Mouse (Mus musculus) MEL (cell line): Measurements from ENCODE around the gene Nkiras2.

ENCODE experiments used
- CHD2 ChIP-seq: IDR thresholded peaks from 2 replicates; pipeline ENCODE4 v1.6.1; 2011; ENCODE audit warnings: low read length, improper control_type of control experiment
- CTCF ChIP-seq, 3 experiments: IDR thresholded peaks in 2 of 3; conservative IDR thresholded peaks in 1 of 3; 2 replicates each; pipeline ENCODE4 v1.5.1; 2011 to 2012; ENCODE audit warnings: low read length in 3 of 3, low read depth in 2 of 3, mild to moderate bottlenecking in 2 of 3, improper control_type of control experiment in 1 of 3, inconsistent platforms in 1 of 3, mixed read lengths in 1 of 3, moderate library complexity in 1 of 3; ENCODE audit not compliant: control insufficient read depth in 1 of 3, insufficient read depth in 1 of 3, poor library complexity in 1 of 3, severe bottlenecking in 1 of 3
- ELF1 ChIP-seq: IDR thresholded peaks from 2 replicates; pipeline ENCODE4 v1.6.1; 2014; ENCODE audit warnings: low read depth, mild to moderate bottlenecking, inconsistent platforms, low read length, improper control_type of control experiment, moderate library complexity
- EP300 ChIP-seq, 2 experiments: IDR thresholded peaks; 2 replicates each; pipeline ENCODE4 v1.6.1; 2011; ENCODE audit warnings: improper control_type of control experiment in 2 of 2, low read length in 2 of 2, low read depth in 1 of 2, mild to moderate bottlenecking in 1 of 2
- ETS1 ChIP-seq: IDR thresholded peaks from 2 replicates; pipeline ENCODE4 v1.6.1; 2012; ENCODE audit warnings: low read depth, mild to moderate bottlenecking, inconsistent platforms, low read length, improper control_type of control experiment, moderate library complexity
- MAX ChIP-seq: IDR thresholded peaks from 2 replicates; pipeline ENCODE4 v1.6.1; 2011; ENCODE audit warnings: low read length, improper control_type of control experiment
- MYB ChIP-seq: IDR thresholded peaks from 2 replicates; pipeline ENCODE4 v1.6.1; 2011; ENCODE audit warnings: mild to moderate bottlenecking, low read depth, low read length, improper control_type of control experiment
- MYC ChIP-seq: IDR thresholded peaks from 2 replicates; pipeline ENCODE4 v1.6.1; 2011; ENCODE audit warnings: low read depth, mild to moderate bottlenecking, low read length, improper control_type of control experiment, moderate library complexity
- NRF1 ChIP-seq: IDR thresholded peaks from 2 replicates; pipeline ENCODE4 v1.6.1; 2014; ENCODE audit warnings: low read depth, mild to moderate bottlenecking, inconsistent platforms, low read length, improper control_type of control experiment, moderate library complexity; ENCODE audit not compliant: poor library complexity, insufficient read depth, severe bottlenecking
- POLR2A ChIP-seq, 2 experiments: IDR thresholded peaks; 2 replicates each; pipeline ENCODE4 v1.6.1; 2011 to 2012; ENCODE audit warnings: low read length in 2 of 2, mild to moderate bottlenecking in 2 of 2, control low read depth in 1 of 2, improper control_type of control experiment in 1 of 2, low read depth in 1 of 2, moderate library complexity in 1 of 2; ENCODE audit not compliant: control insufficient read depth in 1 of 2, insufficient read depth in 1 of 2, poor library complexity in 1 of 2
- RCOR1 ChIP-seq: IDR thresholded peaks from 2 replicates; pipeline ENCODE4 v1.6.1; 2012; ENCODE audit warnings: low read depth, mild to moderate bottlenecking, inconsistent platforms, low read length, improper control_type of control experiment
- UBTF ChIP-seq: IDR thresholded peaks from 2 replicates; pipeline ENCODE4 v1.6.1; 2012; ENCODE audit warnings: low read depth, mild to moderate bottlenecking, inconsistent platforms, low read length, improper control_type of control experiment, moderate library complexity, borderline replicate concordance; ENCODE audit not compliant: insufficient read depth

- TF ChIP-seq ETS1 = no peak
- no peak for TF ChIP-seq POLR2A (IDR thresholded peaks at IDR 0.05; ENCODE audit: control insufficient read depth in 1 of 2, insufficient read depth in 1 of 2, low read depth in 1 of 2, low read length in 2 of 2, poor library complexity in 1 of 2)
- no peak for TF ChIP-seq MAX
- TF ChIP-seq MYC = no peak
- no peak for TF ChIP-seq NRF1
- no peak for TF ChIP-seq EP300 (IDR thresholded peaks at IDR 0.05; ENCODE audit: low read depth in 1 of 2, low read length in 2 of 2)
- TF ChIP-seq CHD2 = no peak
- no peak for TF ChIP-seq CTCF (IDR thresholded peaks at IDR 0.05 in 2 of 3, conservative IDR thresholded peaks at IDR 0.05 in 1 of 3; ENCODE audit: control insufficient read depth in 1 of 3, insufficient read depth in 1 of 3, low read depth in 2 of 3, low read length in 3 of 3, poor library complexity in 1 of 3, severe bottlenecking in 1 of 3)
- no peak for TF ChIP-seq UBTF
- TF ChIP-seq ELF1 = no peak
- no peak for TF ChIP-seq RCOR1
- no peak for TF ChIP-seq MYB
Observed at GRCm38 (mm10) chr11:100598074-100598473, 21.0 kb upstream of the Nkiras2 start.
